8 mouse cellular contexts compared by ENCODE assay signal in the genomic region with DNA sequence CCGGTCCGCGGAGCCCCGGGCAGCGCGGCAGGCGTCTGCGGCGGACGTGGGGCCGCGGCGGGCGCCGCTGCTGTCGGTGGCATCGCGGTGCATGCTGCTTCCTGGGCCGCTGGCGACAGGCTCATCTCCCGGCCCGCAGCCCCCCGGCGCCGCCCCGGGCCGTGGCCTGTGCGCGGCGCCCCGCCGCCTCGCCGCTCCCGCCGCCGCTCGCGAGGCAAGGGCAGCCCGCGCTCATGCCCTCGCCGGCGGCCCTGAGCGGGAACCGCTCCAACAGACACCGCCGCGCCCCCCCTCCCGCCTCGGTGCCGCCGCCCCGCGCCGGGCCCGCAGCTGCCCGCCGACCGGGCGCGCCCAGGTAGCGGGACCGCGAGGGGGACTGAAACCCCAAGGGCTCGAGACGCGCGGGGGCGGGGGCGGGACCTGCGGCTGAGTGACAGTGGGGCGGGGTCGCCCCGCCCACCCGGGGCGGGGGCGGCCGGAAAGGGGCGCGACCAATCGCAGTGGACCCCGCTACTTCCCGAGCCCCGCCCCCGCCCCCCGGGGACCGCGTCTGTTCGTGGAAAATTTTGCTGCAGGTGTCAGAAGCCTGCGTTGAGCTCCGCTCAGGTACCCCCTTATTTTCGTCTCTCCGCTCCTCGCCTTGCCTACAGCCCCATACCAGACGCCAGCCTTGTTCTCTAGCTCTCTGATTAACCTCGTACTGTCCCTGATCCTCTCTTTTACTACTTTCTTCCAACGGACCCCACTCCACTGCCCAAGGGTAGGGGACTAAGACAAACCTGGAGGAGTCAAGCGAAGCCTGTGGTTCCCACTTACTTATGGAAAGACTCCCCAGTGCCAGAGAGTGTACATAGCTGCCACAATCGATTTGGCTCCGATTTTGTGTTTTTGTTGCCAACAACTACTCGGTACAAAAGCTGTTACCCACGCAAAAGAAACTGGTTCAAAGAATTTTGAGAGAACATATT. TPM values are rescaled to one million over a fixed set of nuclear protein-coding genes. Genes with fewer than 3 reads are reported as not detected.
DNase-seq lines count a peak whose midpoint lies in the region; ATAC-seq lines count a peak whose summit lies in the region.

A gene (minus strand): TSS at position 96 of the 968 bp plus-strand sequence.

- 4% methylated on average over 45 of the region's 103 CpGs for WGBS in hindbrain, embryonic 13.5 days
- 1% methylated on average over 94 of the region's 103 CpGs for WGBS in macrophage (ENCODE audit: missing documents)

- H3K4me2 ChIP-seq in hindbrain, embryonic 13.5 days = peak within 1 kb of the TSS; percentile 86

- H3K4me3 ChIP-seq in hindbrain, embryonic 13.5 days = peak within 1 kb of the TSS; percentile 82
- H3K4me3 ChIP-seq in macrophage (ENCODE audit: inconsistent target) = peak within 1 kb of the TSS; percentile 51

- H3K9ac ChIP-seq in hindbrain, embryonic 13.5 days = peak within 1 kb of the TSS; percentile 92

- peak; percentile 89 for ATAC-seq in hindbrain, embryonic 13.5 days (ENCODE audit: low FRiP score)

- peaks cover 22% of the 10 kb centered on the region for H3K27me3 ChIP-seq in hindbrain, embryonic 13.5 days

- H3K27ac ChIP-seq in hindbrain, embryonic 13.5 days = peak within 1 kb of the TSS; percentile 86
- H3K27ac ChIP-seq in macrophage = no peak within 1 kb of the TSS

- H3K4me1 ChIP-seq in hindbrain, embryonic 13.5 days (replicated peaks) = peaks cover 17% of the 10 kb centered on the region

- H3K36me3 ChIP-seq in hindbrain, embryonic 13.5 days = no peaks in the 10 kb centered on the region
- no peaks in the 10 kb centered on the region for H3K36me3 ChIP-seq in macrophage (ENCODE audit: inconsistent target)

- H3K79me2 ChIP-seq in macrophage (ENCODE audit: inconsistent target) = peaks cover 31% of the 10 kb centered on the region

- peak; percentile 80 for DNase-seq in R1 (ENCODE audit: low read depth, low spot score)
- peak; percentile 98 for DNase-seq in cerebellum, postnatal 10 days
- DNase-seq in frontal cortex, postnatal 14 days (ENCODE audit: low spot score in 2 of 2) = peak; percentile 72 to 74
- DNase-seq in left cerebral cortex, adult 18-20 months (ENCODE audit: low spot score in 2 of 2) = peak; percentile 79 to 86
- peak; percentile 87 for DNase-seq in right cerebral cortex, adult 18-20 months
- peak; percentile 76 for DNase-seq in urinary bladder, adult 2 months (ENCODE audit: low spot score)

- H3K9me3 ChIP-seq in hindbrain, embryonic 13.5 days = no peaks in the 10 kb centered on the region

RNA-seq across cellular contexts. Expression of the gene that starts here (rescaled TPM):
- polyA plus RNA-seq in hindbrain, embryonic 13.5 days (2015; fragmentation: Nextera tagmentation; extraction: Ambion mirVana) = 6.4 TPM in 2 replicates
- 10 to 100 TPM; 48.3 to 52.6 TPM for total RNA-seq in left cerebral cortex, adult 18-20 months (2021)
- 10 to 100 TPM in 17 of 26 experiments, 1 to 10 TPM in 9; 5.4 to 32.0 (median 12.9) TPM for total RNA-seq in macrophage (2018; cell fraction: chromatin; rRNA removed)
- 10 to 100 TPM in 4 of 26 experiments, 1 to 10 TPM in 22; 3.3 to 11.6 (median 6.1) TPM for total RNA-seq in macrophage (2018; cell fraction: cytosol; rRNA removed)
- 10 to 100 TPM in 13 of 26 experiments, 1 to 10 TPM in 13; 5.1 to 33.3 (median 10.6) TPM for total RNA-seq in macrophage (2018; cell fraction: nucleus; rRNA removed)
- polyA plus RNA-seq in macrophage (2018) = 7.9 to 9.6 TPM (median 9.2 TPM) in 3 replicates
- polyA plus RNA-seq in urinary bladder, adult 2 months (2012; rRNA removed) = 9.5 and 9.9 TPM in 2 replicates
